Mouse (Mus musculus): ENCODE measurements at regions not wholly inside any gene's neighbourhood (a gene's known extent, or its start where the extent isn't known, plus 50 kb on each side); places are given as distances from the start of the nearest gene placed in this dataset.

GRCm38 (mm10) chr12:107687447-107687846 is 199.0 kb downstream of the 3110018I06Rik start:
- no peaks in the 10 kb centered on the region for H3K79me2 ChIP-seq (ENCODE audit: control insufficient read depth, insufficient read depth)
- no peak overlapping the region for H3K4me3 ChIP-seq (ENCODE audit: insufficient read depth, poor library complexity, severe bottlenecking)
- no peaks in the 10 kb centered on the region for H3K36me3 ChIP-seq (ENCODE audit: control insufficient read depth, insufficient read depth)
- no peaks in the 10 kb centered on the region for H3K79me3 ChIP-seq (ENCODE audit: low read depth)
- no peak overlapping the region for H3ac ChIP-seq (ENCODE audit: control insufficient read depth, insufficient read length, low read depth)
- TF ChIP-seq USF1 (IDR thresholded peaks at IDR 0.05; ENCODE audit: low read depth), result no peak
- TF ChIP-seq MYOD1 (IDR thresholded peaks at IDR 0.05; ENCODE audit: control insufficient read depth, insufficient read length, low read depth), result no peak
- TF ChIP-seq MAX (IDR thresholded peaks at IDR 0.05), result no peak
- no peaks in the 10 kb centered on the region for H3K27me3 ChIP-seq (ENCODE audit: control insufficient read depth, insufficient read depth, insufficient read length)

GRCm38 (mm10) chr12:107689418-107689817 is 201.0 kb downstream of the 3110018I06Rik start:
- TF ChIP-seq MAX (IDR thresholded peaks at IDR 0.05), result no peak
- H3K79me2 ChIP-seq (ENCODE audit: control insufficient read depth, insufficient read depth), result no peaks in the 10 kb centered on the region
- no peaks in the 10 kb centered on the region for H3K79me3 ChIP-seq (ENCODE audit: low read depth)
- H3K36me3 ChIP-seq (ENCODE audit: control insufficient read depth, insufficient read depth), result no peaks in the 10 kb centered on the region
- H3ac ChIP-seq (ENCODE audit: control insufficient read depth, insufficient read length, low read depth), result no peak overlapping the region
- H3K4me3 ChIP-seq (ENCODE audit: insufficient read depth, poor library complexity, severe bottlenecking), result no peak overlapping the region
- no peaks in the 10 kb centered on the region for H3K27me3 ChIP-seq (ENCODE audit: control insufficient read depth, insufficient read depth, insufficient read length)

- TF ChIP-seq CEBPB (IDR thresholded peaks at IDR 0.05; ENCODE audit: low read depth), result no peak
- TF ChIP-seq CTCF (IDR thresholded peaks at IDR 0.05; ENCODE audit: control insufficient read depth, insufficient read depth, insufficient read length), result no peak
- no peak for TF ChIP-seq MYOD1 (IDR thresholded peaks at IDR 0.05; ENCODE audit: control insufficient read depth, insufficient read length, low read depth)
- TF ChIP-seq FOSL1 (IDR thresholded peaks at IDR 0.05; ENCODE audit: insufficient read depth, low read length, poor library complexity, severe bottlenecking), result no peak
- TF ChIP-seq MYOG (IDR thresholded peaks at IDR 0.05; ENCODE audit: control insufficient read depth, extremely low read depth, insufficient read length), result no peak
- no peaks in the 10 kb centered on the region for H3K79me3 ChIP-seq (ENCODE audit: low read depth)
- no peaks in the 10 kb centered on the region for H3K36me3 ChIP-seq (ENCODE audit: control insufficient read depth, insufficient read depth)
- H3K79me2 ChIP-seq (ENCODE audit: control insufficient read depth, insufficient read depth), result no peaks in the 10 kb centered on the region
- no peak overlapping the region for H3K4me3 ChIP-seq (ENCODE audit: insufficient read depth, poor library complexity, severe bottlenecking)
- H3ac ChIP-seq (ENCODE audit: control insufficient read depth, insufficient read length, low read depth), result no peak overlapping the region
- H3K27me3 ChIP-seq (ENCODE audit: control insufficient read depth, insufficient read depth, insufficient read length), result no peaks in the 10 kb centered on the region
Measured at GRCm38 (mm10) chr12:107690061-107690460, 201.6 kb downstream of the 3110018I06Rik start.

DNA sequence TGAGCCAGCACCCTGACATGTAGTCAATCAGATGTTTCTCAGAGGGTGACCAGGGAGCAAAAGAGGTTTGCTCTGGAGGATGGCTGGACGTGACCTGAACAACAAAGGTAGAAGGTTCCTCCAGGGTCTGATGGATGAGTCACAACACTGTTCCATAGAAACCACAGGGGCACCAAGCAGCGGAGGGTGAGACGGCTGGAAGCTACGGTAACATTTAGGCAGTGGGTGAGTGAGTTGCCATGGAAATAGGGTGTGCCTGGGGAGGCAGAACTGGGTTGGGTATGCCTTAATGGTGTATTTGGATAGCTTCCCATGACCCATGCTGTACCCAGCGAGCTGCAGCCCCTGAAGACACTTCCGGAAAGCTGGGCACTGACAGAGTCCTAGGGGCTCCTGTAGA is 205.3 kb downstream of the 3110018I06Rik start:
- no peak overlapping the region for H3K4me3 ChIP-seq (ENCODE audit: insufficient read depth, poor library complexity, severe bottlenecking)
- TF ChIP-seq CTCF (IDR thresholded peaks at IDR 0.05; ENCODE audit: control insufficient read depth, insufficient read depth, insufficient read length), result no peak
- TF ChIP-seq MYOD1 (IDR thresholded peaks at IDR 0.05; ENCODE audit: control insufficient read depth, insufficient read length, low read depth), result no peak
- TF ChIP-seq USF1 (IDR thresholded peaks at IDR 0.05; ENCODE audit: low read depth), result no peak
- no peak for TF ChIP-seq FOSL1 (IDR thresholded peaks at IDR 0.05; ENCODE audit: insufficient read depth, low read length, poor library complexity, severe bottlenecking)
- TF ChIP-seq CEBPB (IDR thresholded peaks at IDR 0.05; ENCODE audit: low read depth), result no peak
- no peak for TF ChIP-seq MAX (IDR thresholded peaks at IDR 0.05)
- no peak for TF ChIP-seq MYOG (IDR thresholded peaks at IDR 0.05; ENCODE audit: control insufficient read depth, extremely low read depth, insufficient read length)
- no peaks in the 10 kb centered on the region for H3K36me3 ChIP-seq (ENCODE audit: control insufficient read depth, insufficient read depth)
- H3K79me3 ChIP-seq (ENCODE audit: low read depth), result no peaks in the 10 kb centered on the region
- H3K79me2 ChIP-seq (ENCODE audit: control insufficient read depth, insufficient read depth), result no peaks in the 10 kb centered on the region
- no peak overlapping the region for H3ac ChIP-seq (ENCODE audit: control insufficient read depth, insufficient read length, low read depth)
- H3K27me3 ChIP-seq (ENCODE audit: control insufficient read depth, insufficient read depth, insufficient read length), result no peaks in the 10 kb centered on the region

GRCm38 (mm10) chr12:107695014-107695413 is 206.6 kb downstream of the 3110018I06Rik start:
- no peak for TF ChIP-seq MAX (IDR thresholded peaks at IDR 0.05)
- no peak for TF ChIP-seq FOSL1 (IDR thresholded peaks at IDR 0.05; ENCODE audit: insufficient read depth, low read length, poor library complexity, severe bottlenecking)
- TF ChIP-seq USF1 (IDR thresholded peaks at IDR 0.05; ENCODE audit: low read depth), result no peak
- no peak for TF ChIP-seq CTCF (IDR thresholded peaks at IDR 0.05; ENCODE audit: control insufficient read depth, insufficient read depth, insufficient read length)
- TF ChIP-seq MYOD1 (IDR thresholded peaks at IDR 0.05; ENCODE audit: control insufficient read depth, insufficient read length, low read depth), result no peak
- no peak for TF ChIP-seq MYOG (IDR thresholded peaks at IDR 0.05; ENCODE audit: control insufficient read depth, extremely low read depth, insufficient read length)
- no peak for TF ChIP-seq CEBPB (IDR thresholded peaks at IDR 0.05; ENCODE audit: low read depth)
- H3K4me3 ChIP-seq (ENCODE audit: insufficient read depth, poor library complexity, severe bottlenecking), result no peak overlapping the region
- no peaks in the 10 kb centered on the region for H3K27me3 ChIP-seq (ENCODE audit: control insufficient read depth, insufficient read depth, insufficient read length)
- no peak overlapping the region for H3ac ChIP-seq (ENCODE audit: control insufficient read depth, insufficient read length, low read depth)
- no peaks in the 10 kb centered on the region for H3K79me3 ChIP-seq (ENCODE audit: low read depth)
- H3K36me3 ChIP-seq (ENCODE audit: control insufficient read depth, insufficient read depth), result no peaks in the 10 kb centered on the region
- no peaks in the 10 kb centered on the region for H3K79me2 ChIP-seq (ENCODE audit: control insufficient read depth, insufficient read depth)

DNA sequence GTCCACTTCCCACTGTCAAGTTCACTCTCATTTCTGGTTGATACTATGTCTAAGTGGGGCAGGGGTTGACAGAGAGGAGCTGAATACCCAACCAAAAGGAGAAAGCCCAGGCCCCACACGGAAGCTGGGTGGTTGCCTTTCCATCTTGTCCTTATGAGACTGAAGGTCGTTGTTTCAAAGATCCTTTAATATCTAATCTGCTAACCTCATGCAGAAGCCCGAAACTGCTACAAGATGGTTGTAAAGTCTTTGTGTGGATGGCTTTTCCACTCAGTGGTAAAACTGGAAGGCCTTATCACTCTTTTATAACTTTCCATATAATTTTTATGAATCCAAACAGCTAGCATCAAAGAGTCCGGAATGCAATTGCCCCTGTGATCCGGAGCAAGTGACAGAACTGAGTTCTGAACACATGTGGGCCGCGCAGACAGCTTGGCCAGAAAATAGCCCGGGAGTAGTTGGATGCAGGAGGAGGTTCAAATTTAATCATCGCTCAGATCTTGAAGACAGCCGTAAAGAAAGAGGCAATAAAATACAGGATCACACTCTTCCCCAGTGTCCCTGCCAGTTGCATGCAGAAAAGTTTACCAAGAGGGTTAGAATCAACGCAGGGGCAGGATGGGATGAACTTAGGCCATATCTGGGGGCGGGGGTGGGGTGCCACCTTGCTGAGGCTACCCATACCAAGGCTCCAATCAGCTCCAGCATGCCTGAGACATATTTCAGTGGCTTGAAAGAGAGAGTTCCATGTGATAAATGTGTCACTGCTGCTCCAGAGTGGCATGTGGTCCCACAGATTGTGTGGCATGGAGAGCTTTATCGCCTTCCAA is 207.2 kb downstream of the 3110018I06Rik start:
- H3ac ChIP-seq (ENCODE audit: control insufficient read depth, insufficient read length, low read depth), result no peak overlapping the region
- no peaks in the 10 kb centered on the region for H3K79me2 ChIP-seq (ENCODE audit: control insufficient read depth, insufficient read depth)
- no peaks in the 10 kb centered on the region for H3K27me3 ChIP-seq (ENCODE audit: control insufficient read depth, insufficient read depth, insufficient read length)
- no peaks in the 10 kb centered on the region for H3K79me3 ChIP-seq (ENCODE audit: low read depth)
- no peak for TF ChIP-seq CEBPB (IDR thresholded peaks at IDR 0.05; ENCODE audit: low read depth)
- no peak for TF ChIP-seq MAX (IDR thresholded peaks at IDR 0.05)
- TF ChIP-seq USF1 (IDR thresholded peaks at IDR 0.05; ENCODE audit: low read depth), result no peak
- TF ChIP-seq FOSL1 (IDR thresholded peaks at IDR 0.05; ENCODE audit: insufficient read depth, low read length, poor library complexity, severe bottlenecking), result no peak
- TF ChIP-seq MYOG (IDR thresholded peaks at IDR 0.05; ENCODE audit: control insufficient read depth, extremely low read depth, insufficient read length), result no peak
- TF ChIP-seq CTCF (IDR thresholded peaks at IDR 0.05; ENCODE audit: control insufficient read depth, insufficient read depth, insufficient read length), result no peak
- TF ChIP-seq MYOD1 (IDR thresholded peaks at IDR 0.05; ENCODE audit: control insufficient read depth, insufficient read length, low read depth), result no peak
- no peaks in the 10 kb centered on the region for H3K36me3 ChIP-seq (ENCODE audit: control insufficient read depth, insufficient read depth)
- no peak overlapping the region for H3K4me3 ChIP-seq (ENCODE audit: insufficient read depth, poor library complexity, severe bottlenecking)
